ENCODE assay signal across 19 mouse cellular contexts in genomic region chr19:14701116-14701515, GRCm38 (mm10).
DNase-seq lines count a peak whose midpoint lies in the region; ATAC-seq lines count a peak whose summit lies in the region.
"Had no signal": no experiment of that assay in that cellular context is flagged by ENCODE, and none has a peak within 500 bp of the region (broad histone marks: within the 10 kb centered on the region; RNA-seq: fewer than 3 reads in every experiment).

No protein-coding gene starts in this region.

- H3K4me3 ChIP-seq in forebrain, embryonic 13.5 days: no peak overlapping the region
- no peak overlapping the region for H3K4me3 ChIP-seq in forebrain, embryonic 11.5 days (ENCODE audit: low read depth, low read length)
- H3K4me3 ChIP-seq in heart, embryonic 10.5 days: no peak overlapping the region
- H3K4me3 ChIP-seq: embryonic facial prominence, embryonic 15.5 days; hindbrain, embryonic 15.5 days; left cerebral cortex, adult 2 months; megakaryocyte, embryonic 14.5 days; midbrain, embryonic 15.5 days; neural tube, embryonic 15.5 days had no signal

- H3K36me3 ChIP-seq in forebrain, embryonic 13.5 days (ENCODE audit: poor library complexity, severe bottlenecking): no peaks in the 10 kb centered on the region
- H3K36me3 ChIP-seq in forebrain, embryonic 11.5 days (ENCODE audit: control insufficient read depth, insufficient read depth, low read length): no peaks in the 10 kb centered on the region
- no peaks in the 10 kb centered on the region for H3K36me3 ChIP-seq in heart, embryonic 10.5 days
- H3K36me3 ChIP-seq: embryonic facial prominence, embryonic 15.5 days; hindbrain, embryonic 15.5 days; midbrain, embryonic 15.5 days; neural tube, embryonic 15.5 days had no signal

- peak; percentile 38; the same call in 1 of the 2 replicates for ATAC-seq in forebrain, embryonic 13.5 days
- no peak for ATAC-seq in forebrain, embryonic 11.5 days (replicated peaks; ENCODE audit: low FRiP score)
- ATAC-seq: intestine, postnatal 0 days; midbrain, embryonic 15.5 days had no signal

- no peak for DNase-seq in forebrain, embryonic 11.5 days (ENCODE audit: low spot score)
- DNase-seq in layer of hippocampus, adult 18-20 months (ENCODE audit: low spot score in 2 of 2): peak; percentile 10 to 41
- no peak for DNase-seq in layer of hippocampus, postnatal 25 days (ENCODE audit: extremely low spot score in 1 of 2, low spot score in 1 of 2)
- DNase-seq in brain, embryonic 18.5 days (ENCODE audit: low read depth, low spot score): peak; percentile 28
- peak; percentile 35 for DNase-seq in retina, embryonic 14.5 days (ENCODE audit: low spot score)
- DNase-seq in heart, embryonic 10.5 days (ENCODE audit: low spot score): no peak
- DNase-seq: adrenal gland, adult 8-10 months; lung, adult 18-20 months; lung, postnatal 14 days; thymus, postnatal 14 days had no signal

- no peaks in the 10 kb centered on the region for H3K27me3 ChIP-seq in forebrain, embryonic 13.5 days
- no peaks in the 10 kb centered on the region for H3K27me3 ChIP-seq in forebrain, embryonic 11.5 days (ENCODE audit: control insufficient read depth, insufficient read depth, low read length)
- H3K27me3 ChIP-seq in heart, embryonic 10.5 days (ENCODE audit: insufficient read depth, poor library complexity, severe bottlenecking): no peaks in the 10 kb centered on the region
- H3K27me3 ChIP-seq: embryonic facial prominence, embryonic 15.5 days; hindbrain, embryonic 15.5 days; megakaryocyte, embryonic 14.5 days; midbrain, embryonic 15.5 days; neural tube, embryonic 15.5 days had no signal

- H3K9ac ChIP-seq in forebrain, embryonic 13.5 days: no peak overlapping the region
- H3K9ac ChIP-seq in forebrain, embryonic 11.5 days (ENCODE audit: low read length): no peak overlapping the region
- H3K9ac ChIP-seq: embryonic facial prominence, embryonic 15.5 days; hindbrain, embryonic 15.5 days; midbrain, embryonic 15.5 days; neural tube, embryonic 15.5 days had no signal

- WGBS in forebrain, embryonic 13.5 days: 81% methylated on average over 4 of the region's 4 CpGs
- 84% methylated on average over 4 of the region's 4 CpGs for WGBS in forebrain, embryonic 11.5 days
- 86% methylated on average over 4 of the region's 4 CpGs for WGBS in heart, embryonic 10.5 days

- 0 out of 2 replicates have a peak, but pooled peaks cover 4% of the 10 kb centered on the region for H3K4me1 ChIP-seq in forebrain, embryonic 13.5 days
- no peaks in the 10 kb centered on the region for H3K4me1 ChIP-seq in forebrain, embryonic 11.5 days (replicated peaks; ENCODE audit: control insufficient read depth, insufficient read depth, low read length)
- no peaks in the 10 kb centered on the region for H3K4me1 ChIP-seq in heart, embryonic 10.5 days
- H3K4me1 ChIP-seq: embryonic facial prominence, embryonic 15.5 days; hindbrain, embryonic 15.5 days; megakaryocyte, embryonic 14.5 days; midbrain, embryonic 15.5 days; neural tube, embryonic 15.5 days had no signal

- no peaks in the 10 kb centered on the region for H3K9me3 ChIP-seq in forebrain, embryonic 13.5 days (replicated peaks)
- H3K9me3 ChIP-seq in forebrain, embryonic 11.5 days (ENCODE audit: control insufficient read depth, low read length): no peaks in the 10 kb centered on the region; the same call in 1 of the 2 replicates
- H3K9me3 ChIP-seq in heart, embryonic 10.5 days: no peaks in the 10 kb centered on the region
- H3K9me3 ChIP-seq: embryonic facial prominence, embryonic 15.5 days; hindbrain, embryonic 15.5 days; megakaryocyte, embryonic 14.5 days; midbrain, embryonic 15.5 days; neural tube, embryonic 15.5 days had no signal

- H3K4me2 ChIP-seq in forebrain, embryonic 13.5 days: no peak overlapping the region
- H3K4me2 ChIP-seq in forebrain, embryonic 11.5 days (ENCODE audit: low read depth, low read length, severe bottlenecking): no peak overlapping the region
- H3K4me2 ChIP-seq: embryonic facial prominence, embryonic 15.5 days; hindbrain, embryonic 15.5 days; liver, embryonic 11.5 days; midbrain, embryonic 15.5 days; neural tube, embryonic 15.5 days had no signal

- H3K27ac ChIP-seq in forebrain, embryonic 13.5 days: no peak overlapping the region
- no peak overlapping the region for H3K27ac ChIP-seq in forebrain, embryonic 11.5 days (ENCODE audit: low read depth, low read length)
- no peak overlapping the region for H3K27ac ChIP-seq in heart, embryonic 10.5 days
- H3K27ac ChIP-seq: embryonic facial prominence, embryonic 15.5 days; hindbrain, embryonic 15.5 days; left cerebral cortex, adult 2 months; midbrain, embryonic 15.5 days; neural tube, embryonic 15.5 days had no signal

Comparison
In these comparisons a context has a peak if more than half of its experiments do, and no peak if none do; other contexts are left out.
1. DNase-seq: peak in layer of hippocampus, adult 18-20 months (2 of 2), brain, embryonic 18.5 days (single experiment) and retina, embryonic 14.5 days (single experiment); none in forebrain, embryonic 11.5 days (single experiment), layer of hippocampus, postnatal 25 days (0 of 2) and heart, embryonic 10.5 days (single experiment).